Mouse (Mus musculus): ENCODE measurements around the gene Ccer1.

DNA sequence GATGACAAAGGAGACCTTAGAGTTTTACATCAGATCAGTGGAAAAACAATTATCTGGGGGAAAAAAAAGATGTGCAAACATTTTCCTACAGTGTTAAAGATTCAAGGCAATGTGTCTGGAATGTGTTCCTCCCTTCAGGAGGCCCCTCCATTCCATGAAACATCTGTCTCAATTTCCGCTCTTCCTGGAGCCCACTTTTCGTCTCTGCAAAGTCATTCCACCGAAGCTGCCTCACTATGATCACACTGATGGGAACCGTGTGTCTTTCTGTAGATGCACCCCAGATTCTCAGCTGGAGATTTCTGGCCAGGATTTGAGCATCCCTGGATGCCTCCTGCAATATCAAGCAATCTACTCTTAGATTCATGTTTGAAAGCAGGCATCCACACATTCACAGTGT, 24.2 kb upstream of the Ccer1 start:
- TF ChIP-seq CTCF (IDR thresholded peaks at IDR 0.05; ENCODE audit: extremely low read depth, insufficient read depth, insufficient read length, insufficient replicate concordance) (no peak), POLR2A (IDR thresholded peaks at IDR 0.05; ENCODE audit: low read depth, low read length) (no peak)

Measured in spleen, adult 2 months (tissue).